9 mouse cellular contexts compared by ENCODE assay signal in the genomic region with DNA sequence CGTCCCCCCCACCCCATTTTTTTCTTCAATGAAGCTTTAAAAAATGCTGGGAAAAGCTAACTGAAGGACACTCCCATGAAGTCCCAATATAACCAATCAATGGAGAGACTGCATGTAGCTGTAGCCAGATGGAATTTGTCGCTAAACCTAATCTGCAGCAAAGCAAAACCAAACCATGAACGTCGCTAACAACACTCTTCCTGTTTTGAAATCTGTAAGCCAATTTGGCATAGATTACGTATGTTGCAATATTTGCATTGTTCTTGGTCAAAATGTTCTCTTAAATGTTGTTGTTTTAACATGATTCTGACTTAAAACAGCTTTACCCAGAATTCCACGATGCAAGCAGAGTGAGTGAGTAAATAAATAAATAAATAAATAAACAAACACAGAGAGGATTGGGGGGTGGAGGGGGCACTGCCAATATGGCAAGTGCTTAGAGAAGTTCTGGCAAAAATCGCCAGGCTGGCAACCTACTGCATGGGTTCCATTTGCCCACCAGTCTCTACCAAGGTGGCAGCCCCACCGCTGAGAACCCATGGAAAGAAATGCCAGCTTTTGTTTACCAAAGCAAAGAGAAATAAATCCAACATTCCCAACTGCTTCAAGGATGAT.
A peak's percentile ranks its signal among the peaks of the same experiment; 100 is the strongest.
DNase-seq lines count a peak whose midpoint lies in the region; ATAC-seq and TF ChIP-seq lines count a peak whose summit lies in the region.
"Had no signal": no experiment of that assay in that cellular context is flagged by ENCODE, and none has a peak within 500 bp of the region (broad histone marks: within the 10 kb centered on the region; RNA-seq: fewer than 3 reads in every experiment).

No protein-coding gene starts in this region.

- H3K27me3 ChIP-seq in liver, adult 2 months (ENCODE audit: control insufficient read depth, insufficient read depth, low read length), result no peaks in the 10 kb centered on the region
- H3K27me3 ChIP-seq in hindbrain, postnatal 0 days (ENCODE audit: insufficient read depth, low read length), result no peaks in the 10 kb centered on the region
- H3K27me3 ChIP-seq in thymus, adult 2 months (ENCODE audit: control insufficient read depth, insufficient read depth, low read length), result no peaks in the 10 kb centered on the region

- H3K4me3 ChIP-seq in liver, adult 2 months (ENCODE audit: insufficient read depth, low read depth, low read length), result peak overlapping the region; percentile 35; the same call in 1 of the 2 replicates
- H3K4me3 ChIP-seq in embryonic fibroblast, embryonic 13.5 days (ENCODE audit: insufficient read depth, low read length), result 0 out of 2 replicates have a peak overlapping the region, but pooled peaks have one; percentile 1
- H3K4me3 ChIP-seq in hindbrain, postnatal 0 days (ENCODE audit: low read length), result peak overlapping the region; percentile 37
- no peak overlapping the region for H3K4me3 ChIP-seq in thymus, adult 2 months (ENCODE audit: control insufficient read depth, insufficient read depth, low read length)
- H3K4me3 ChIP-seq: myocyte had no signal

- no peak for TF ChIP-seq CTCF in liver, adult 2 months (IDR thresholded peaks at IDR 0.05; ENCODE audit: low read depth, low read length)
- no peak for TF ChIP-seq CTCF in embryonic fibroblast, embryonic 13.5 days (IDR thresholded peaks at IDR 0.05; ENCODE audit: borderline replicate concordance, insufficient read depth, low read length)
- no peak for TF ChIP-seq CTCF in hindbrain, postnatal 0 days (IDR thresholded peaks at IDR 0.05; ENCODE audit: low read depth)
- no peak for TF ChIP-seq CTCF in thymus, adult 2 months (IDR thresholded peaks at IDR 0.05; ENCODE audit: borderline replicate concordance, control insufficient read depth, extremely low read depth, insufficient read depth, low read length, poor library complexity)

- peak; percentile 80 for ATAC-seq in hindbrain, postnatal 0 days
- ATAC-seq in megakaryocyte, adult 5-6 weeks (ENCODE audit: poor library complexity, severe bottlenecking), result peak; percentile 65

- peaks cover 7% of the 10 kb centered on the region; the same call in 1 of the 2 replicates for H3K4me1 ChIP-seq in liver, adult 2 months (ENCODE audit: control insufficient read depth, insufficient read depth, low read length)
- H3K4me1 ChIP-seq in embryonic fibroblast, embryonic 13.5 days (ENCODE audit: control insufficient read depth, insufficient read depth, low read length), result peaks cover 2% of the 10 kb centered on the region
- H3K4me1 ChIP-seq in hindbrain, postnatal 0 days (ENCODE audit: insufficient read depth, low read length), result peaks cover 36% of the 10 kb centered on the region
- peaks cover 3% of the 10 kb centered on the region; the same call in 1 of the 2 replicates for H3K4me1 ChIP-seq in thymus, adult 2 months (replicated peaks; ENCODE audit: control insufficient read depth, insufficient read depth, low read length)

- no peaks in the 10 kb centered on the region; the same call in 1 of the 2 replicates for H3K79me2 ChIP-seq in liver, adult 2 months (ENCODE audit: control insufficient read depth, insufficient read depth, low read length)

- TF ChIP-seq POLR2A in liver, adult 2 months (IDR thresholded peaks at IDR 0.05; ENCODE audit: extremely low read depth, insufficient read depth, low read length), result no peak
- no peak for TF ChIP-seq POLR2A in embryonic fibroblast, embryonic 13.5 days (IDR thresholded peaks at IDR 0.05; ENCODE audit: low read depth, low read length)
- TF ChIP-seq POLR2A in thymus, adult 2 months (IDR thresholded peaks at IDR 0.05; ENCODE audit: control insufficient read depth, extremely low read depth, insufficient read depth, low read length, poor library complexity), result no peak

- 23% methylated on average over 8 of the region's 8 CpGs for WGBS in liver, adult 2 months
- 9% methylated on average over 8 of the region's 8 CpGs for WGBS in hindbrain, postnatal 0 days
- whole genome bisulfite sequencing in thymus, adult 2 months, result 44% methylated on average over 8 of the region's 8 CpGs

- H3K9me3 ChIP-seq in hindbrain, postnatal 0 days (ENCODE audit: low read length), result no peaks in the 10 kb centered on the region

- no peaks in the 10 kb centered on the region for H3K36me3 ChIP-seq in liver, adult 2 months (ENCODE audit: control insufficient read depth, insufficient read depth, low read length)
- H3K36me3 ChIP-seq in hindbrain, postnatal 0 days (ENCODE audit: insufficient read depth, low read length), result no peaks in the 10 kb centered on the region
- no peaks in the 10 kb centered on the region for H3K36me3 ChIP-seq in thymus, adult 2 months (ENCODE audit: control insufficient read depth, insufficient read depth, low read length)

- H3K27ac ChIP-seq in liver, adult 2 months (replicated peaks; ENCODE audit: insufficient read depth, low read depth, low read length), result 0 out of 2 replicates have a peak overlapping the region, but pooled peaks have one; percentile 45
- H3K27ac ChIP-seq in embryonic fibroblast, embryonic 13.5 days (ENCODE audit: insufficient read depth, low read length), result no peak overlapping the region
- H3K27ac ChIP-seq in hindbrain, postnatal 0 days, result peak overlapping the region; percentile 80
- H3K27ac ChIP-seq in thymus, adult 2 months (ENCODE audit: control insufficient read depth, insufficient read depth, low read length), result no peak overlapping the region

- peak; percentile 86 for DNase-seq in liver, adult 2 months (ENCODE audit: extremely low read depth, low read depth, low spot score)
- no peak for DNase-seq in liver
- peak; percentile 75 for DNase-seq in hindbrain, postnatal 0 days (ENCODE audit: low spot score)
- DNase-seq in urinary bladder, postnatal 10 days (ENCODE audit: low spot score), result no peak
- DNase-seq in urinary bladder, postnatal 25 days (ENCODE audit: low spot score), result no peak
- DNase-seq in thymus, adult 2 months, result no peak

- H3K4me2 ChIP-seq in hindbrain, postnatal 0 days (ENCODE audit: low read depth, low read length), result peak overlapping the region; percentile 55

- no peak overlapping the region for H3K9ac ChIP-seq in liver, adult 2 months (ENCODE audit: low read depth, low read length)
- peak overlapping the region; percentile 28 for H3K9ac ChIP-seq in hindbrain, postnatal 0 days (replicated peaks; ENCODE audit: low read length)

Comparison
In these comparisons a context has a peak if more than half of its experiments do, and no peak if none do; other contexts are left out.
1. DNase-seq: peak in liver, adult 2 months (single experiment) and hindbrain, postnatal 0 days (single experiment); none in liver (single experiment), urinary bladder, postnatal 10 days (single experiment), urinary bladder, postnatal 25 days (single experiment) and thymus, adult 2 months (single experiment).
2. H3K27ac ChIP-seq: peak in liver, adult 2 months (single experiment) and hindbrain, postnatal 0 days (single experiment); none in embryonic fibroblast, embryonic 13.5 days (single experiment) and thymus, adult 2 months (single experiment).